Mouse (Mus musculus) neural tube, embryonic 14.5 days (tissue): ENCODE data around the gene Gm3173. TPM values are rescaled to one million over a fixed set of nuclear protein-coding genes. Genes with fewer than 3 reads are reported as not detected.
"Not testable (repeated sequence)": the region's sequence is repeated elsewhere in the genome, so short reads cannot be mapped to it uniquely, and the experiment has no call there.

Experiments
- ATAC-seq: fragments of 200-750 bp; cut with Nextera tagmentation; 2 replicates; pipeline ENCODE4 v1.8.0; 2017; ENCODE audit warnings: low read depth, mild to moderate bottlenecking, moderate TSS enrichment, moderate library complexity
- H3K27ac ChIP-seq: fragments of 300-500 bp; sonication (generic); 2 replicates; pipeline ENCODE4 v1.5.1; 2014; ENCODE audit warnings: low read depth, mild to moderate bottlenecking, control low read depth, low read length, moderate library complexity, mixed read lengths
- H3K27me3 ChIP-seq: fragments of 300-500 bp; sonication (generic); 2 replicates; pipeline ENCODE4 v1.6.1; 2014; ENCODE audit warnings: low read length; ENCODE audit not compliant: control insufficient read depth, insufficient read depth
- H3K36me3 ChIP-seq: fragments of 300-500 bp; sonication (generic); 2 replicates; pipeline ENCODE4 v1.6.1; 2014; ENCODE audit warnings: low read length, mixed read lengths; ENCODE audit not compliant: control insufficient read depth, insufficient read depth
- H3K4me1 ChIP-seq: fragments of 300-500 bp; sonication (generic); 2 replicates; pipeline ENCODE4 v1.6.1; 2014; ENCODE audit warnings: low read length; ENCODE audit not compliant: control insufficient read depth, insufficient read depth
- H3K4me2 ChIP-seq: fragments of 300-500 bp; sonication (generic); 2 replicates; pipeline ENCODE4 v1.6.1; 2014; ENCODE audit warnings: mild to moderate bottlenecking, low read depth, low read length, control low read depth
- H3K4me3 ChIP-seq: fragments of 300-500 bp; sonication (generic); 2 replicates; pipeline ENCODE4 v1.5.1; 2014; ENCODE audit warnings: low read depth, low read length, control low read depth, mixed read lengths
- H3K9ac ChIP-seq: fragments of 300-500 bp; sonication (generic); replicated peaks from 2 replicates; pipeline ENCODE4 v1.6.1; 2014; ENCODE audit warnings: low read depth, mild to moderate bottlenecking, control low read depth, low read length, mixed read lengths
- H3K9me3 ChIP-seq: fragments of 300-500 bp; sonication (generic); 2 replicates; pipeline ENCODE4 v1.6.1; 2016; ENCODE audit warnings: low read length; ENCODE audit not compliant: control insufficient read depth
- WGBS: fragments of 180-500 bp; shearing (Covaris S2); extraction: QIAGEN DNeasy Blood & Tissue Kit; methylation state at CpG from one replicate; pipeline ENCODE4 v1.1.7; 2014; 5-methylcytosine and 5-hydroxymethylcytosine counted together
- polyA plus RNA-seq: library from polyadenylated mRNA; unstranded; fragments of >200 nt; fragmentation: Nextera tagmentation; extraction: Ambion mirVana; gene quantifications from 2 replicates; pipeline ENCODE4 v1.2.1, GENCODE M21; 2014

Gm3173 gene
- polyA plus RNA-seq: 1.2 and 3.9 TPM in 2 replicates

- not testable (repeated sequence) for H3K27me3 ChIP-seq, H3K4me3 ChIP-seq, ATAC-seq, H3K36me3 ChIP-seq, H3K9me3 ChIP-seq, H3K9ac ChIP-seq, H3K4me1 ChIP-seq, H3K27ac ChIP-seq, H3K4me2 ChIP-seq
These were observed at the start of gene Gm3173 for GRCm38 (mm10) chr14:4430692-4431091. Gm3173 (plus strand) TSS chr14:4430992.

DNA sequence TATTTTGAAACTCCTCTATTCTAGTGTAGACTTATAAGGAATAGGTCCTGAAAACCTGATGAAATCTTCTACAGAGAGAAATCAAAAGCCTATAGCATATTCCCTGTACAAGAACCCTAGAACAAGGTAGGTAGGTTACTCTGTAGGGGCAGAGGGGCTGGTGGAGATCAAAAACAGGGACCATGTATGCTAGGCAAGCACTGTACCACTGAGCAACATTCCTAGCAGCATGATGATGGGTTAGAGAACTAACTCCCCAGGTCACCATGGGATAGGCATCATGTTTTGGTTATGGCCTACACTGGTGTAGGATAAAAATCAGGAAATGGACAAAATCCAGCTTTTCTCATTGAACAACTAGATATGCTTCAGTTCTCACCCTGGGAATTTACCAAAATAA, 45.2 kb upstream of the Gm3173 start:
- H3K4me2 ChIP-seq, ATAC-seq, H3K27me3 ChIP-seq, H3K4me1 ChIP-seq, H3K27ac ChIP-seq, H3K36me3 ChIP-seq, H3K9ac ChIP-seq, H3K4me3 ChIP-seq, H3K9me3 ChIP-seq: not testable (repeated sequence)

DNA sequence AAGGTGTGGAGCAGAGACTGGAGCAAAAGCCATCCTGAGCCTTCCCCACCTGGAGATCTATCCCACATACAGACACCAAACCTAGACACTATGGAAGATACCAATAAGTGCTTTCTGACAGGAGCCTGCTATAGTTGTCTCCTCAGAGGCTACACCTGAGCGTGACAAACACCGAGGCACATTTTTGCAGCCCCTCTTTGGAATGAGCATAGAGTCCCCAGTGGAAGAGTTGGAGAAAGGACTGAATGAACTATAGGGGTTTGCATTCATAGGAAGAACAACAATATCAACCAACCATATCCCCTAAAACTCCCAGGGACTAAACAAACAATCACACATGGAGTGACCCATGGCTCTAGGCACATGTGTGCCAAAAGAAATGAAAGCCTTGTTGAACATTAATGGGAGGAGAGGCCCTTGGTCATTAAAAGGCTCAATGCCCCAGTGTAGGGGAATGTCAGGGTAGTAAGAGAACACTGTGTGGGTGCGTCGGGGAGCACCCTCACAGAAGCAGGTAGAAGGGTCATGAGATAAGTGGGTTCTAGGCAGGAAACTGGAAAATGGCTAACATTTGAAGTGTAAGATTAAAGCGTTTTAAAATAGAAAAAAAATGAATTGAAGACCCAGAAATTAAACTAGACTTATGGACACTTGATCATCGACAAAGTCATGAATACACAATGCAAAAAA, 37.8 kb upstream of the Gm3173 start:
- ATAC-seq, H3K9me3 ChIP-seq, H3K4me2 ChIP-seq, H3K36me3 ChIP-seq, H3K9ac ChIP-seq, H3K27ac ChIP-seq, H3K4me3 ChIP-seq, H3K4me1 ChIP-seq, H3K27me3 ChIP-seq: not testable (repeated sequence)
- WGBS: 92% methylated on average over 4 of the region's 6 CpGs

DNA sequence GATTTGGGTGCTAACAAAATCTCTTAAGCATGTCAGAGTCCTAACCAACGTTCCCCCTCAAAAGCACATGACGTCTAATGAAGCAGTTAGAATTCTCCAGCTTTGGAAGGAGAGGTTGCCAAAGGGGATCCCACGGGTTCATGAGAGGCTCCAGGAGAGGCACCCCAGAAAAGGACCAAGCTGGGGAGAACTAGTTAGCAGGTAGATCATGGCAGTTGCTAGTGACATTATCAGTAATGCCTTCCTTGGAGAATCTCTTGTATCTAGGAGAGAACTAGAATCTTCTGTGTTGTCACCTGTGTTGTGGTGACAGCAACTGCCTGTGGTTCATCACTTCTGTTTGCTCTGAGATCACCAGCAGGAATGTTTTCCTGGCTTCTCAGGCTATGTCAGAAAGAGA, 33.6 kb upstream of the Gm3173 start, which contains the start of gene Gm3159:
Gm3159 (plus strand) TSS at position 301 of the 400 bp plus-strand sequence.
- not testable (repeated sequence) for H3K27ac ChIP-seq, H3K4me1 ChIP-seq, H3K9ac ChIP-seq, H3K4me3 ChIP-seq, H3K4me2 ChIP-seq, H3K9me3 ChIP-seq, ATAC-seq, H3K36me3 ChIP-seq, H3K27me3 ChIP-seq
- 80% methylated on average over 1 of the region's 3 CpGs for WGBS

- H3K4me1 ChIP-seq, H3K4me3 ChIP-seq, H3K9me3 ChIP-seq, H3K27ac ChIP-seq, H3K4me2 ChIP-seq, H3K36me3 ChIP-seq, H3K9ac ChIP-seq, H3K27me3 ChIP-seq, ATAC-seq: not testable (repeated sequence)
These were observed 32.2 kb upstream of the Gm3173 start for GRCm38 (mm10) chr14:4398624-4399023.

GRCm38 (mm10) chr14:4400115-4400789, 30.5 kb upstream of the Gm3173 start:
- not testable (repeated sequence) for H3K4me1 ChIP-seq, ATAC-seq, H3K4me3 ChIP-seq, H3K4me2 ChIP-seq, H3K27ac ChIP-seq, H3K36me3 ChIP-seq, H3K9me3 ChIP-seq, H3K9ac ChIP-seq, H3K27me3 ChIP-seq
- WGBS: 87% methylated on average over 5 of the region's 5 CpGs

- not testable (repeated sequence) for H3K4me1 ChIP-seq, ATAC-seq, H3K4me3 ChIP-seq, H3K9me3 ChIP-seq, H3K9ac ChIP-seq, H3K4me2 ChIP-seq, H3K27ac ChIP-seq, H3K36me3 ChIP-seq, H3K27me3 ChIP-seq
- WGBS: 71% methylated on average over 5 of the region's 5 CpGs
These were observed 29.5 kb upstream of the Gm3173 start for GRCm38 (mm10) chr14:4401245-4401644.

GRCm38 (mm10) chr14:4403840-4404239, 27.0 kb upstream of the Gm3173 start:
- not testable (repeated sequence) for ATAC-seq, H3K4me2 ChIP-seq, H3K9ac ChIP-seq, H3K27me3 ChIP-seq, H3K9me3 ChIP-seq, H3K4me1 ChIP-seq, H3K36me3 ChIP-seq, H3K27ac ChIP-seq, H3K4me3 ChIP-seq

DNA sequence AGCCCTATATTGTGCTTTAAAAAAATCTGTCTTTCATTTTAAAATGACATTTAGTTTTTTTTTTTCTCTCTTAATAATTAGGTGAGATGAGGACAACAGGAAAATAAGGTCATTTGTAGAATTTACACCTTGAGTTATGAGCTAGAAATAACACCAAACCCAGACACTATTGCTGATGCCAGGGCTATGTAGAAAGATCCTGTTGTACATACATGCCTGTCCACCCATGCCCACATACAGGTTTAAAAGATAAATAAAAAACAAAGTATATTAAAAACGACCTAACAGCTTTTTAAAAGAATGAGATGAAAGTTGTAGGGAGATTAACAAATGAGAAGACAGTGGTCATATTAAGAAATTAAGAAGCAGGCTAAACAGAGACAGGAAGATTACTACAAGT, 20.9 kb upstream of the Gm3173 start:
- H3K36me3 ChIP-seq, ATAC-seq, H3K9ac ChIP-seq, H3K27me3 ChIP-seq, H3K9me3 ChIP-seq, H3K4me3 ChIP-seq, H3K27ac ChIP-seq, H3K4me1 ChIP-seq, H3K4me2 ChIP-seq: not testable (repeated sequence)
- 57% methylated on average over 1 of the region's 1 CpGs for WGBS
